Mouse (Mus musculus): ENCODE measurements at regions not wholly inside any gene's neighbourhood (a gene's known extent, or its start where the extent isn't known, plus 50 kb on each side); places are given as distances from the start of the nearest gene placed in this dataset.

- ATAC-seq: no peak
- Histone ChIP-seq H3K4me2 (replicated peaks; ENCODE audit: low read depth) (no peak overlapping the region), H3K4me1 (replicated peaks; ENCODE audit: control insufficient read depth, insufficient read depth, low read length) (no peaks in the 10 kb centered on the region), H3K27me3 (replicated peaks; ENCODE audit: control insufficient read depth, insufficient read depth, low read length) (no peaks in the 10 kb centered on the region), H3K9me3 (ENCODE audit: control insufficient read depth) (no peaks in the 10 kb centered on the region), H3K9ac (ENCODE audit: low read depth, low read length) (no peak overlapping the region), H3K4me3 (ENCODE audit: low read depth, low read length) (no peak overlapping the region), H3K36me3 (ENCODE audit: control insufficient read depth, insufficient read depth) (no peaks in the 10 kb centered on the region), H3K27ac (ENCODE audit: low read depth, low read length) (no peak overlapping the region)
- TF ChIP-seq CTCF (IDR thresholded peaks at IDR 0.05; ENCODE audit: low read depth): no peak
- whole genome bisulfite sequencing: 81% methylated on average over 16 of the region's 16 CpGs
Measured at GRCm38 (mm10) chr16:30661086-30661977, 61.8 kb downstream of the Fam43a start.

GRCm38 (mm10) chr16:30663055-30663454 is 63.5 kb downstream of the Fam43a start:
- Histone ChIP-seq H3K36me3 (ENCODE audit: control insufficient read depth, insufficient read depth) (no peaks in the 10 kb centered on the region), H3K27ac (ENCODE audit: low read depth, low read length) (no peak overlapping the region), H3K9me3 (ENCODE audit: control insufficient read depth) (no peaks in the 10 kb centered on the region), H3K27me3 (replicated peaks; ENCODE audit: control insufficient read depth, insufficient read depth, low read length) (no peaks in the 10 kb centered on the region), H3K4me3 (ENCODE audit: low read depth, low read length) (no peak overlapping the region), H3K4me1 (replicated peaks; ENCODE audit: control insufficient read depth, insufficient read depth, low read length) (no peaks in the 10 kb centered on the region), H3K4me2 (replicated peaks; ENCODE audit: low read depth) (no peak overlapping the region), H3K9ac (ENCODE audit: low read depth, low read length) (no peak overlapping the region)
- ATAC-seq: no peak
- whole genome bisulfite sequencing: 72% methylated on average over 8 of the region's 8 CpGs
- no peak for TF ChIP-seq CTCF (IDR thresholded peaks at IDR 0.05; ENCODE audit: low read depth)

- no peak overlapping the region for H3K9ac ChIP-seq (ENCODE audit: low read depth, low read length)
- no peak overlapping the region for H3K27ac ChIP-seq (ENCODE audit: low read depth, low read length)
- H3K4me2 ChIP-seq (replicated peaks; ENCODE audit: low read depth): no peak overlapping the region
- no peak overlapping the region for H3K4me3 ChIP-seq (ENCODE audit: low read depth, low read length)
- ATAC-seq: no peak
- no peak for TF ChIP-seq CTCF (IDR thresholded peaks at IDR 0.05; ENCODE audit: low read depth)
- 75% methylated on average over 3 of the region's 3 CpGs for WGBS
- no peaks in the 10 kb centered on the region for H3K9me3 ChIP-seq (ENCODE audit: control insufficient read depth)
- H3K4me1 ChIP-seq (replicated peaks; ENCODE audit: control insufficient read depth, insufficient read depth, low read length): no peaks in the 10 kb centered on the region
- H3K27me3 ChIP-seq (replicated peaks; ENCODE audit: control insufficient read depth, insufficient read depth, low read length): no peaks in the 10 kb centered on the region
- H3K36me3 ChIP-seq (ENCODE audit: control insufficient read depth, insufficient read depth): no peaks in the 10 kb centered on the region
Measured at GRCm38 (mm10) chr16:30663971-30664370, 64.4 kb downstream of the Fam43a start.

- no peak overlapping the region for H3K4me2 ChIP-seq (replicated peaks; ENCODE audit: low read depth)
Measured at GRCm38 (mm10) chr16:30664433-30664832, 64.9 kb downstream of the Fam43a start.

GRCm38 (mm10) chr16:30665881-30666280 is 66.4 kb downstream of the Fam43a start:
- no peak for ATAC-seq
- H3K9ac ChIP-seq (ENCODE audit: low read depth, low read length): no peak overlapping the region
- no peak overlapping the region for H3K4me2 ChIP-seq (replicated peaks; ENCODE audit: low read depth)
- 63% methylated on average over 2 of the region's 2 CpGs for WGBS
- H3K27me3 ChIP-seq (replicated peaks; ENCODE audit: control insufficient read depth, insufficient read depth, low read length): no peaks in the 10 kb centered on the region
- no peaks in the 10 kb centered on the region for H3K9me3 ChIP-seq (ENCODE audit: control insufficient read depth)
- H3K27ac ChIP-seq (ENCODE audit: low read depth, low read length): no peak overlapping the region
- no peak for TF ChIP-seq CTCF (IDR thresholded peaks at IDR 0.05; ENCODE audit: low read depth)
- H3K36me3 ChIP-seq (ENCODE audit: control insufficient read depth, insufficient read depth): no peaks in the 10 kb centered on the region
- H3K4me1 ChIP-seq (replicated peaks; ENCODE audit: control insufficient read depth, insufficient read depth, low read length): no peaks in the 10 kb centered on the region
- H3K4me3 ChIP-seq (ENCODE audit: low read depth, low read length): no peak overlapping the region

More at GRCm38 (mm10) chr16:30664433-30664832, 64.9 kb downstream of the Fam43a start:
- no peak overlapping the region for H3K27ac ChIP-seq (ENCODE audit: low read depth, low read length)
- no peak overlapping the region for H3K4me3 ChIP-seq (ENCODE audit: low read depth, low read length)
- ATAC-seq: no peak
- no peak for TF ChIP-seq CTCF (IDR thresholded peaks at IDR 0.05; ENCODE audit: low read depth)
- no peaks in the 10 kb centered on the region for H3K4me1 ChIP-seq (replicated peaks; ENCODE audit: control insufficient read depth, insufficient read depth, low read length)
- H3K36me3 ChIP-seq (ENCODE audit: control insufficient read depth, insufficient read depth): no peaks in the 10 kb centered on the region
- 73% methylated on average over 4 of the region's 4 CpGs for WGBS
- H3K9ac ChIP-seq (ENCODE audit: low read depth, low read length): no peak overlapping the region
- H3K9me3 ChIP-seq (ENCODE audit: control insufficient read depth): no peaks in the 10 kb centered on the region
- H3K27me3 ChIP-seq (replicated peaks; ENCODE audit: control insufficient read depth, insufficient read depth, low read length): no peaks in the 10 kb centered on the region

- ATAC-seq: no peak
- H3K9ac ChIP-seq (ENCODE audit: low read depth, low read length): no peak overlapping the region
Measured at GRCm38 (mm10) chr16:30669883-30670282, 70.4 kb downstream of the Fam43a start.

More at GRCm38 (mm10) chr16:30669883-30670282, 70.4 kb downstream of the Fam43a start:
- TF ChIP-seq CTCF (IDR thresholded peaks at IDR 0.05; ENCODE audit: low read depth): no peak
- Histone ChIP-seq H3K4me3 (ENCODE audit: low read depth, low read length) (no peak overlapping the region), H3K9me3 (ENCODE audit: control insufficient read depth) (no peaks in the 10 kb centered on the region), H3K27me3 (replicated peaks; ENCODE audit: control insufficient read depth, insufficient read depth, low read length) (no peaks in the 10 kb centered on the region), H3K27ac (ENCODE audit: low read depth, low read length) (no peak overlapping the region), H3K4me1 (replicated peaks; ENCODE audit: control insufficient read depth, insufficient read depth, low read length) (no peaks in the 10 kb centered on the region), H3K36me3 (ENCODE audit: control insufficient read depth, insufficient read depth) (no peaks in the 10 kb centered on the region), H3K4me2 (replicated peaks; ENCODE audit: low read depth) (no peak overlapping the region)
- WGBS: 65% methylated on average over 8 of the region's 8 CpGs

Data from intestine, postnatal 0 days (tissue).